Mouse (Mus musculus): ENCODE data around the gene Cyren.

- TF ChIP-seq CTCF (conservative IDR thresholded peaks at IDR 0.05; ENCODE audit: low read length): no peak
- no peak for TF ChIP-seq NANOG (IDR thresholded peaks at IDR 0.05; ENCODE audit: borderline replicate concordance, low read length)
- no peak for TF ChIP-seq POU5F1 (IDR thresholded peaks at IDR 0.05; ENCODE audit: borderline replicate concordance, low read length)
These were observed 35.6 kb upstream of the Cyren start for GRCm38 (mm10) chr6:34913341-34914040.

All from E14TG2a.4 (cell line).